Mouse (Mus musculus) lung, postnatal 0 days (tissue): Measurements from ENCODE around the gene Zwilch. TPM values are rescaled to one million over a fixed set of nuclear protein-coding genes. Genes with fewer than 3 reads are reported as not detected.
"Not testable (repeated sequence)": the region's sequence is repeated elsewhere in the genome, so short reads cannot be mapped to it uniquely, and the experiment has no call there.

Source experiments
- ATAC-seq: fragments of 200-750 bp; cut with Nextera tagmentation; 2 replicates; pipeline ENCODE4 v1.8.0; 2017; ENCODE audit warnings: moderate library complexity
- DNase-seq: peaks from one replicate; pipeline ENCODE4 v3.0.0-alpha.2; 2016; ENCODE audit warnings: low spot score
- H3K27ac ChIP-seq: fragments of 300-500 bp; sonication (generic); 2 replicates; pipeline ENCODE4 v1.5.1; 2014; ENCODE audit warnings: antibody characterized with exemption, mild to moderate bottlenecking, low read length, mixed read lengths
- H3K27me3 ChIP-seq: fragments of 300-500 bp; sonication (generic); replicated peaks from 2 replicates; pipeline ENCODE4 v1.6.1; 2014; ENCODE audit warnings: low read length, mixed read lengths; ENCODE audit not compliant: insufficient read depth
- H3K36me3 ChIP-seq: fragments of 300-500 bp; sonication (generic); 2 replicates; pipeline ENCODE4 v1.6.1; 2014; ENCODE audit warnings: low read length, mixed read lengths; ENCODE audit not compliant: insufficient read depth
- H3K4me1 ChIP-seq: fragments of 300-500 bp; sonication (generic); 2 replicates; pipeline ENCODE4 v1.6.1; 2014; ENCODE audit warnings: antibody characterized with exemption, low read depth, low read length, mixed read lengths; ENCODE audit not compliant: insufficient read depth
- H3K4me2 ChIP-seq: fragments of 300-500 bp; sonication (generic); replicated peaks from 2 replicates; pipeline ENCODE4 v1.6.1; 2014; ENCODE audit warnings: low read depth, mild to moderate bottlenecking, low read length, moderate library complexity, mixed read lengths
- H3K4me3 ChIP-seq: fragments of 300-500 bp; sonication (generic); 2 replicates; pipeline ENCODE4 v1.5.1; 2014; ENCODE audit warnings: low read depth, low read length
- H3K9ac ChIP-seq: fragments of 300-500 bp; sonication (generic); replicated peaks from 2 replicates; pipeline ENCODE4 v1.6.1; 2014; ENCODE audit warnings: low read depth, mild to moderate bottlenecking
- H3K9me3 ChIP-seq: fragments of 300-500 bp; sonication (generic); 2 replicates; pipeline ENCODE4 v1.6.1; 2016; ENCODE audit warnings: low read length, mixed read lengths
- CTCF ChIP-seq: IDR thresholded peaks from 2 replicates; pipeline ENCODE4 v1.5.1; 2016; ENCODE audit warnings: antibody characterized with exemption, mild to moderate bottlenecking
- EP300 ChIP-seq: IDR thresholded peaks from 2 replicates; pipeline ENCODE4 v1.6.1; 2016; ENCODE audit warnings: antibody characterized with exemption, mild to moderate bottlenecking, control low read depth
- WGBS: fragments of 180-500 bp; shearing (Covaris S2); extraction: QIAGEN DNeasy Blood & Tissue Kit; methylation state at CpG from one replicate; pipeline ENCODE4 v1.1.7; 2014; 5-methylcytosine and 5-hydroxymethylcytosine counted together
- polyA plus RNA-seq: library from polyadenylated mRNA; unstranded; fragments of >200 nt; fragmentation: Nextera tagmentation; extraction: Ambion mirVana; gene quantifications from 2 replicates; pipeline ENCODE4 v1.2.1, GENCODE M21; 2015

Gene Zwilch
- polyA plus RNA-seq, 1 experiment from 2014 or later, result 1.5 TPM

DNA sequence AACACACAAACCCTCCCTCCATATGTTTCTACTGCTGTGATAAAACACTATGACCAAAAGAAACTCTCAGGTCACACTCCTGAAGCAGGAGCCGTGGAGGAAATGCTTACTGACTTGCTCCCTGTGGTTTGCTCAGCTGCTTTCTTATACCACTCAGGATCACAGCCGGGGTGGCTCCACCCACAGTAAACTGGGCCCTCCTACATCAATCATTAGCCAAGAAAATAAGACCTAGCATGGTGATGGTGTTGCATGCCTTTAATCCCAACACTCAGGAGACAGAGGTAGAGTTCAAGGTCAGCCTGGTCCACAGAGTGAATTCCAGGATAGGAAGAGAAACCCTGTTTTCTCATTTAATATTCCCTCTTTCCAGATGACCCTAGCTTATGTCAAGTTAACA, 27.0 kb upstream of the Zwilch start:
- no peak overlapping the region for H3K9ac ChIP-seq
- H3K27ac ChIP-seq, result no peak overlapping the region
- ATAC-seq, result no peak
- 65% methylated on average over 2 of the region's 2 CpGs for WGBS
- no peak overlapping the region for H3K4me2 ChIP-seq
- H3K4me1 ChIP-seq, result peaks cover 7% of the 10 kb centered on the region; the same call in 1 of the 2 replicates
- H3K9me3 ChIP-seq, result no peaks in the 10 kb centered on the region
- no peaks in the 10 kb centered on the region for H3K27me3 ChIP-seq
- peaks cover 7% of the 10 kb centered on the region; the same call in 1 of the 2 replicates for H3K36me3 ChIP-seq
- no peak overlapping the region for H3K4me3 ChIP-seq
- TF ChIP-seq CTCF (no peak), EP300 (no peak)
- no peak for DNase-seq

DNA sequence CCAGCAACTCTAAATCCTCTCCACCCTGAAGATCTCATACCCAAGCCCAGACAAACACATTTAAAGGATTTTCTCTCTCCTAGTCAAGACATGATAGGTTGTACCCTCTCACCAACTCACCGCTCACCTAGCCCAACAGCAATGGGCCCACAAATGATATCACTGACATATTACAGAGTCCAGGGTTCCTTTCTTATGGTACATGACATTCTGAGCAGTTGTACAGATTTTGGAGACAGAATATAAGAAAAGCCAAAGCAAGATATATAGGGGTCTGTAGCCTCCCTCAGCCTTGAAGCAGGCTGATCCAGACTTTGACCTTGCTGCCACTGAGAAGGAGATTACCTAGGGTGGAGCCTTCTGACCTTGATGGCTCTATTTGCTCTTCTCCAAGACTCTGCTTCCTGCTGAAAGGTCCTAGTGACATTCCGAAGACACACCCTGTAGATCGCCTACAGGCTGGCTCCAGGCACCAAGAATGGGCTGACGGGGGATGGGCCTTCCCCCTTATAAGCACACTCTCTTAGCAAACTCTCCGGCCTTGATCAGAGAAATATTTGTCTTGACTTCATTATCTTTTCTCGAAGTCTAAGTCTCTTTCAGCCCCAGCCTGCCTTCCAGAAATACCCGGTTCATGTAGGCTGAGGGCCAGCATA, 26.0 kb upstream of the Zwilch start:
- H3K4me1 ChIP-seq, H3K36me3 ChIP-seq, H3K27ac ChIP-seq, H3K27me3 ChIP-seq, H3K4me2 ChIP-seq, H3K9me3 ChIP-seq, H3K9ac ChIP-seq, DNase-seq, H3K4me3 ChIP-seq, ATAC-seq: not testable (repeated sequence)
- 70% methylated on average over 7 of the region's 7 CpGs for WGBS

DNA sequence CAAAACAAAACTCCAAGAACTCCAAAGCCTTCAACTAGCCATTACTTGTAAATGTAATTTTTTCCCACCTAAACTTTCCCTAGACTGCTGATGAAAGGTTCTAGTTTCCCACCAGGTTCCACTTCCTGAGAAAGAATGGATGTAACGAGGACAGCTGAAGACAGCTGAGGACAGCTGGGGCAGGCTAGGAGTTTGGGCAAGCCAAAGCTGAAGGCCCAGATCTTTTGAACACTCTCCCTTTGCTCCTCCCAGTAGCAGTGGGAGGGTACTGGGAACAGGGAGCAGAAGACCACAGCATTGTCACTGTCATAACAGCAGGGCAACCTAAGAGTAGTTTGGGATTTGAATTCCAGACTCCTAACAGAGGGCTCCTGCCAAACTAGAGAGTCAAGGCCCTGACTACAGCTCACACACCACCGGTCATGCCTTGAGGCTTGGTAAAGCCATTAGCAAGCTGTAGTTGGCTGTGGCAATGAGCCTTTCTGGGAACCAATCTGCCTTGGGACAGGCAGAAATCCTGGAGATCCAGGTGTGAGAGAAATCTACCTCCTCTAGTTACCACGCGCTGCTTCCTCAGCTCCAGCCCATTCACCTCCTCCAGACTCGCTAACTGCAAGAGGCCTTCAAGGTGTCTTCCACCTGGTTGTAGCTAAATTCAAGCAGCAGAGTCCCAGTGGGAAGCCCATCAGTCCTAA, 25.3 kb upstream of the Zwilch start:
- no peak overlapping the region for H3K4me3 ChIP-seq
- H3K27me3 ChIP-seq, result no peaks in the 10 kb centered on the region
- H3K36me3 ChIP-seq, result peaks cover 5% of the 10 kb centered on the region; the same call in 1 of the 2 replicates
- no peaks in the 10 kb centered on the region for H3K9me3 ChIP-seq
- no peak for ATAC-seq
- WGBS, result 96% methylated on average over 5 of the region's 5 CpGs
- H3K4me1 ChIP-seq, result peaks cover 7% of the 10 kb centered on the region; the same call in 1 of the 2 replicates
- TF ChIP-seq CTCF (no peak), EP300 (no peak)
- H3K27ac ChIP-seq, result no peak overlapping the region
- no peak for DNase-seq
- H3K9ac ChIP-seq, result no peak overlapping the region
- H3K4me2 ChIP-seq, result no peak overlapping the region

DNA sequence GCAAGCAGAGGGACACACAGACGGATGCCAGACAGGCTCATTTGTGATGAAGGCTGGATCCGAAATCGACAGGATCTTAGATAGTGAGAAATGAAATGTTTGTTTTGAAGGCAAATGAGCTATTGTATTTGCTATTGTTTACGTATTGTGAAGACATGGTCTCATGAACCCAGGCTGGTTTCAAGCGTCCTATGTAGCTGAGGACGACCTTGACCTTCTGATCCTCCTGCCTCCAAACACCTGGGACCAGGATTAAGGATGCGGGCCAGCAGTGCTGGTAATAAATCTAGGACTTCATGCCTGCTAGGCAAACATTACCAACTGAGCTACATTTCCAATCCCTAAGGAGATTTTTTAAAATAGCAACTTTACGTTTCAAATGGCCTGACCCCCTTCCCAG, 24.6 kb upstream of the Zwilch start:
- no peak for TF ChIP-seq CTCF
- TF ChIP-seq EP300, result no peak
- Histone ChIP-seq H3K36me3 (peaks cover 5% of the 10 kb centered on the region; the same call in 1 of the 2 replicates), H3K4me2 (no peak overlapping the region), H3K9me3 (no peaks in the 10 kb centered on the region), H3K27me3 (no peaks in the 10 kb centered on the region), H3K27ac (no peak overlapping the region), H3K9ac (no peak overlapping the region), H3K4me3 (no peak overlapping the region), H3K4me1 (peaks cover 4% of the 10 kb centered on the region; the same call in 1 of the 2 replicates)
- no peak for ATAC-seq
- no peak for DNase-seq
- 89% methylated on average over 8 of the region's 8 CpGs for WGBS

DNA sequence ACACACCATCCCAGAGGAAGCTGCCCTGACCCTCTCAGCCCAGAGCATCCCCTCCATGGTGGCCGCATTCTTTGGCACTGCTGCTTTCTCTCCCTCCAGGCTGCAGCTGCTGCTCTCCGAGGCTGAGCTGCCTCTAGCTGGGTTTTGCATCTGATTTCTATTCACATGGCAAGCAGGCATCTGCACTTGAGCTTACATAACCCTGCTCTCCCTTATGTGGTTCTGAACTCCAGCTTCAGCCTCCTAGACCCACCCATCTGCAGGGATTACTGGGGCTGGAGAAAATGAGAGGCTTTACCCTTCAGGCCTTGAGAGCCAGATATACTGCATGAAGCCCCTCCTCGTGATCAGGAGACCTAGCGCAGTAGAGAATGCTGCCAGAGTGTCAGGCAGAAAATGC, 22.6 kb upstream of the Zwilch start:
- no peaks in the 10 kb centered on the region for H3K27me3 ChIP-seq
- H3K36me3 ChIP-seq, result peaks cover 20% of the 10 kb centered on the region; the same call in 1 of the 2 replicates
- no peak for ATAC-seq
- H3K9me3 ChIP-seq, result no peaks in the 10 kb centered on the region
- H3K4me2 ChIP-seq, result no peak overlapping the region
- H3K9ac ChIP-seq, result no peak overlapping the region
- H3K27ac ChIP-seq, result no peak overlapping the region
- H3K4me3 ChIP-seq, result no peak overlapping the region
- H3K4me1 ChIP-seq, result no peaks in the 10 kb centered on the region
- WGBS, result 71% methylated on average over 4 of the region's 4 CpGs
- DNase-seq, result no peak
- TF ChIP-seq CTCF, result no peak
- TF ChIP-seq EP300, result no peak

DNA sequence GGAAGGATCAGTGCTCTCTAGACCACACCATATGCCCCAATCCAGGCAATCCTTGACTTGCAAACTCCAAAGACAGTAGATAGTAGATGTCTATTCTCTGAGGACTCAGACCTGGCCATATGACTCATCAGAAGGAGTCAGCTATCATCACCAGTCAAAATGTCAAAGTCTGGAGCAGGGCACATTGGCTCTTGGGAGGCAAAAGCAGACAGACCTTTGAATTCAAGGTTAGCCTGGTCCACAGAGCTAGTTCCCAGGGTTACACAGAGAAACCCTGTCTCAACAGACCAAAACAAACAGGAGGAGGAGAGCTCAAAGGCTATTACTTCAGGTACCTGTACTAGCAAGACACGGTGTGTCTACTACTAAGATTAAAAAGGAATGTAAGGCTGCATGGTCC, 21.0 kb upstream of the Zwilch start:
- DNase-seq, result no peak
- no peak overlapping the region for H3K4me3 ChIP-seq
- peaks cover 20% of the 10 kb centered on the region; the same call in 1 of the 2 replicates for H3K36me3 ChIP-seq
- H3K4me1 ChIP-seq, result no peaks in the 10 kb centered on the region
- no peaks in the 10 kb centered on the region for H3K27me3 ChIP-seq
- H3K9me3 ChIP-seq, result no peaks in the 10 kb centered on the region
- H3K4me2 ChIP-seq, result no peak overlapping the region
- no peak for ATAC-seq
- no peak overlapping the region for H3K27ac ChIP-seq
- WGBS, result 93% methylated on average over 1 of the region's 1 CpGs
- H3K9ac ChIP-seq, result no peak overlapping the region
- TF ChIP-seq CTCF (no peak), EP300 (no peak)
